Mouse (Mus musculus) forebrain, embryonic 10.5 days (tissue): Measurements from ENCODE around the gene Abca4. TPM values are rescaled to one million over a fixed set of nuclear protein-coding genes. Genes with fewer than 3 reads are reported as not detected.

Experiments
- DNase-seq: peaks from one replicate; pipeline ENCODE4 v3.0.0-alpha.2; 2017; ENCODE audit warnings: low spot score; ENCODE audit errors: extremely low spot score
- H3K27ac ChIP-seq: fragments of 300-500 bp; sonication (generic); 2 replicates; pipeline ENCODE4 v1.5.1; 2016; ENCODE audit warnings: mild to moderate bottlenecking
- H3K27me3 ChIP-seq: fragments of 300-500 bp; sonication (generic); 2 replicates; pipeline ENCODE4 v1.6.1; 2016; ENCODE audit warnings: mild to moderate bottlenecking; ENCODE audit not compliant: poor library complexity, severe bottlenecking
- H3K36me3 ChIP-seq: fragments of 300-500 bp; sonication (generic); replicated peaks from 2 replicates; pipeline ENCODE4 v1.6.1; 2016; ENCODE audit warnings: mild to moderate bottlenecking, moderate library complexity
- H3K4me1 ChIP-seq: fragments of 300-500 bp; sonication (generic); 2 replicates; pipeline ENCODE4 v1.6.1; 2016
- H3K4me3 ChIP-seq: fragments of 300-500 bp; sonication (generic); 2 replicates; pipeline ENCODE4 v1.5.1; 2016; ENCODE audit warnings: mild to moderate bottlenecking, moderate library complexity
- H3K9me3 ChIP-seq: fragments of 300-500 bp; sonication (generic); 2 replicates; pipeline ENCODE4 v1.6.1; 2016; ENCODE audit warnings: mild to moderate bottlenecking, moderate library complexity
- WGBS: fragments of 180-500 bp; shearing (Covaris S2); methylation state at CpG from one replicate; pipeline ENCODE4 v1.1.7; 2016; 5-methylcytosine and 5-hydroxymethylcytosine counted together
- polyA plus RNA-seq: library from polyadenylated mRNA; unstranded; fragments of >200 nt; fragmentation: Nextera tagmentation; extraction: Ambion mirVana; gene quantifications from 2 replicates; pipeline ENCODE4 v1.2.1, GENCODE M21; 2016

The Abca4 gene
- polyA plus RNA-seq, 1 experiment from 2014 or later: 1.7 TPM

GRCm38 (mm10) chr3:122102091-122102490, 57.8 kb downstream of the Abca4 start:
- DNase-seq: no peak
- no peaks in the 10 kb centered on the region for H3K36me3 ChIP-seq
- 71% methylated on average over 7 of the region's 7 CpGs for WGBS
- H3K9me3 ChIP-seq: no peaks in the 10 kb centered on the region
- H3K27ac ChIP-seq: no peak overlapping the region
- peaks cover 45% of the 10 kb centered on the region for H3K27me3 ChIP-seq
- no peak overlapping the region for H3K4me3 ChIP-seq
- peaks cover 33% of the 10 kb centered on the region for H3K4me1 ChIP-seq

- peak; percentile 85 for DNase-seq
- Histone ChIP-seq H3K36me3 (no peaks in the 10 kb centered on the region), H3K4me1 (peaks cover 25% of the 10 kb centered on the region), H3K4me3 (peak overlapping the region; percentile 32), H3K9me3 (no peaks in the 10 kb centered on the region), H3K27ac (0 out of 2 replicates have a peak overlapping the region, but pooled peaks have one; percentile 35), H3K27me3 (peaks cover 40% of the 10 kb centered on the region)
- 30% methylated on average over 20 of the region's 20 CpGs for WGBS
These were observed 59.9 kb downstream of the Abca4 start for GRCm38 (mm10) chr3:122103864-122104808.

GRCm38 (mm10) chr3:122106920-122107319, 62.7 kb downstream of the Abca4 start:
- no peak for DNase-seq
- no peaks in the 10 kb centered on the region for H3K9me3 ChIP-seq
- no peak overlapping the region for H3K4me3 ChIP-seq
- no peak overlapping the region for H3K27ac ChIP-seq
- peaks cover 35% of the 10 kb centered on the region for H3K4me1 ChIP-seq
- 83% methylated on average over 8 of the region's 8 CpGs for WGBS
- no peaks in the 10 kb centered on the region for H3K36me3 ChIP-seq
- peaks cover 30% of the 10 kb centered on the region for H3K27me3 ChIP-seq

- no peak overlapping the region for H3K27ac ChIP-seq
- no peaks in the 10 kb centered on the region for H3K9me3 ChIP-seq
- peaks cover 34% of the 10 kb centered on the region for H3K4me1 ChIP-seq
- DNase-seq: no peak
- H3K36me3 ChIP-seq: no peaks in the 10 kb centered on the region
- peaks cover 30% of the 10 kb centered on the region for H3K27me3 ChIP-seq
- WGBS: 87% methylated on average over 14 of the region's 14 CpGs
- H3K4me3 ChIP-seq: no peak overlapping the region
These were observed 63.5 kb downstream of the Abca4 start for GRCm38 (mm10) chr3:122107643-122108194.

- Histone ChIP-seq H3K27me3 (peaks cover 23% of the 10 kb centered on the region; the same call in 1 of the 2 replicates), H3K4me3 (no peak overlapping the region), H3K4me1 (peaks cover 22% of the 10 kb centered on the region), H3K36me3 (no peaks in the 10 kb centered on the region), H3K27ac (no peak overlapping the region), H3K9me3 (no peaks in the 10 kb centered on the region)
- WGBS: 88% methylated on average over 4 of the region's 4 CpGs
- DNase-seq: no peak
These were observed 65.2 kb downstream of the Abca4 start for GRCm38 (mm10) chr3:122109461-122109860.

GRCm38 (mm10) chr3:122111141-122111981, 67.1 kb downstream of the Abca4 start:
- H3K27me3 ChIP-seq: peaks cover 20% of the 10 kb centered on the region; the same call in 1 of the 2 replicates
- peak overlapping the region; percentile 31 for H3K27ac ChIP-seq
- no peak for DNase-seq
- WGBS: 48% methylated on average over 9 of the region's 9 CpGs
- no peaks in the 10 kb centered on the region for H3K9me3 ChIP-seq
- H3K4me3 ChIP-seq: no peak overlapping the region
- H3K4me1 ChIP-seq: peaks cover 20% of the 10 kb centered on the region
- H3K36me3 ChIP-seq: no peaks in the 10 kb centered on the region

- H3K4me3 ChIP-seq: no peak overlapping the region
- H3K4me1 ChIP-seq: peaks cover 27% of the 10 kb centered on the region
- WGBS: 79% methylated on average over 9 of the region's 9 CpGs
- H3K9me3 ChIP-seq: no peaks in the 10 kb centered on the region
- no peak for DNase-seq
- peaks cover 15% of the 10 kb centered on the region for H3K27me3 ChIP-seq
- no peaks in the 10 kb centered on the region for H3K36me3 ChIP-seq
- 0 out of 2 replicates have a peak overlapping the region, but pooled peaks have one; percentile 35 for H3K27ac ChIP-seq
These were observed 74.5 kb downstream of the Abca4 start for GRCm38 (mm10) chr3:122118651-122119214.

GRCm38 (mm10) chr3:122119733-122120132, 75.5 kb downstream of the Abca4 start:
- Histone ChIP-seq H3K4me1 (peaks cover 27% of the 10 kb centered on the region), H3K27me3 (peaks cover 15% of the 10 kb centered on the region), H3K27ac (no peak overlapping the region; the same call in 1 of the 2 replicates), H3K4me3 (no peak overlapping the region), H3K36me3 (no peaks in the 10 kb centered on the region), H3K9me3 (no peaks in the 10 kb centered on the region)
- 69% methylated on average over 7 of the region's 7 CpGs for WGBS
- DNase-seq: no peak

GRCm38 (mm10) chr3:122120217-122120616, 76.0 kb downstream of the Abca4 start:
- H3K27me3 ChIP-seq: peaks cover 15% of the 10 kb centered on the region
- no peak for DNase-seq
- no peak overlapping the region for H3K4me3 ChIP-seq
- no peaks in the 10 kb centered on the region for H3K9me3 ChIP-seq
- no peaks in the 10 kb centered on the region for H3K36me3 ChIP-seq
- 83% methylated on average over 7 of the region's 7 CpGs for WGBS
- peaks cover 27% of the 10 kb centered on the region for H3K4me1 ChIP-seq
- no peak overlapping the region; the same call in 1 of the 2 replicates for H3K27ac ChIP-seq

GRCm38 (mm10) chr3:122122127-122122663, 78.0 kb downstream of the Abca4 start:
- peaks cover 15% of the 10 kb centered on the region for H3K27me3 ChIP-seq
- peak overlapping the region; percentile 61 for H3K27ac ChIP-seq
- H3K4me3 ChIP-seq: peak overlapping the region; percentile 41
- H3K9me3 ChIP-seq: no peaks in the 10 kb centered on the region
- peak; percentile 90 for DNase-seq
- 15% methylated on average over 17 of the region's 17 CpGs for WGBS
- H3K4me1 ChIP-seq: peaks cover 27% of the 10 kb centered on the region
- H3K36me3 ChIP-seq: no peaks in the 10 kb centered on the region

GRCm38 (mm10) chr3:122122838-122123237, 78.6 kb downstream of the Abca4 start:
- WGBS: 89% methylated on average over 8 of the region's 8 CpGs
- no peaks in the 10 kb centered on the region for H3K9me3 ChIP-seq
- DNase-seq: no peak
- peak overlapping the region; percentile 17; the same call in 1 of the 2 replicates for H3K27ac ChIP-seq
- peaks cover 24% of the 10 kb centered on the region for H3K4me1 ChIP-seq
- peaks cover 15% of the 10 kb centered on the region for H3K27me3 ChIP-seq
- no peaks in the 10 kb centered on the region for H3K36me3 ChIP-seq
- H3K4me3 ChIP-seq: no peak overlapping the region

- H3K4me1 ChIP-seq: peaks cover 10% of the 10 kb centered on the region; the same call in 1 of the 2 replicates
- no peaks in the 10 kb centered on the region for H3K36me3 ChIP-seq
- WGBS: 79% methylated on average over 17 of the region's 17 CpGs
- DNase-seq: no peak
- H3K27me3 ChIP-seq: no peaks in the 10 kb centered on the region
- no peaks in the 10 kb centered on the region for H3K9me3 ChIP-seq
- H3K4me3 ChIP-seq: no peak overlapping the region
- no peak overlapping the region for H3K27ac ChIP-seq
These were observed 84.8 kb downstream of the Abca4 start for GRCm38 (mm10) chr3:122128999-122129493.
